Mouse (Mus musculus) embryonic facial prominence, embryonic 14.5 days (tissue): ENCODE data around the gene Kiss1r. TPM values are rescaled to one million over a fixed set of nuclear protein-coding genes. Genes with fewer than 3 reads are reported as not detected.

Experiments used
- polyA plus RNA-seq: library from polyadenylated mRNA; unstranded; fragments of >200 nt; fragmentation: Nextera tagmentation; extraction: Ambion mirVana; gene quantifications from 2 replicates; pipeline ENCODE4 v1.2.1, GENCODE M21; 2014

Gene Kiss1r
- polyA plus RNA-seq, 1 experiment from 2014 or later, result 0.56 TPM

Other genes with a start within 250 kb of the Kiss1r start
- 58.7 and 65.3 TPM in 2 replicates for gene Tpgs1, start 247.6 kb upstream of the Kiss1r start, polyA plus RNA-seq
- 106 TPM in 2 replicates for gene Cdc34, start 234.8 kb upstream of the Kiss1r start, polyA plus RNA-seq
- gene Gzmm, start 228.0 kb upstream of the Kiss1r start, polyA plus RNA-seq, result 0.31 and 0.51 TPM in 2 replicates
- gene Bsg, start 212.5 kb upstream of the Kiss1r start, polyA plus RNA-seq, result 846 and 847 TPM in 2 replicates
- 0.15 and 0.20 TPM in 2 replicates for gene Hcn2, start 200.3 kb upstream of the Kiss1r start, polyA plus RNA-seq
- gene Polrmt, start 170.4 kb upstream of the Kiss1r start, polyA plus RNA-seq, result 32.5 and 33.6 TPM in 2 replicates
- gene Fgf22, start 161.9 kb upstream of the Kiss1r start, polyA plus RNA-seq, result 0.35 and 0.38 TPM in 2 replicates
- 77.5 and 78.9 TPM in 2 replicates for gene Rnf126, start 150.0 kb upstream of the Kiss1r start, polyA plus RNA-seq
- gene Fstl3, start 139.7 kb upstream of the Kiss1r start, polyA plus RNA-seq, result 8.3 and 10.7 TPM in 2 replicates
- 0.16 TPM in 1 of 2 replicates, not detected in the other for gene Prss57, start 126.0 kb upstream of the Kiss1r start, polyA plus RNA-seq
- gene Palm, start 123.4 kb upstream of the Kiss1r start, polyA plus RNA-seq, result 62.5 and 75.4 TPM in 2 replicates
- 2.3 and 3.9 TPM in 2 replicates for gene Misp, start 96.0 kb upstream of the Kiss1r start, polyA plus RNA-seq
- gene Ptbp1, start 62.5 kb upstream of the Kiss1r start, polyA plus RNA-seq, result 198 and 254 TPM in 2 replicates
- 4.1 and 6.7 TPM in 2 replicates for gene Prtn3, start 42.5 kb upstream of the Kiss1r start, polyA plus RNA-seq
- 32.4 and 50.2 TPM in 2 replicates for gene Plppr3, start 42.3 kb upstream of the Kiss1r start, polyA plus RNA-seq
- 0.64 and 2.0 TPM in 2 replicates for gene Elane, start 30.7 kb upstream of the Kiss1r start, polyA plus RNA-seq
- 0.22 TPM in 1 of 2 replicates, not detected in the other for gene Cfd, start 26.1 kb upstream of the Kiss1r start, polyA plus RNA-seq
- gene Med16, start 8.0 kb upstream of the Kiss1r start, polyA plus RNA-seq, result 33.7 and 40.2 TPM in 2 replicates
- gene Gm26602, start 6.1 kb upstream of the Kiss1r start, polyA plus RNA-seq, result 4.1 and 6.7 TPM in 2 replicates
- 114 and 124 TPM in 2 replicates for gene R3hdm4, start 4.2 kb downstream of the Kiss1r start, polyA plus RNA-seq
- 3.1 and 3.5 TPM in 2 replicates for gene Arid3a, start 10.1 kb downstream of the Kiss1r start, polyA plus RNA-seq
- gene Wdr18, start 43.2 kb downstream of the Kiss1r start, polyA plus RNA-seq, result 97.4 and 100 TPM in 2 replicates
- gene Grin3b, start 53.7 kb downstream of the Kiss1r start, polyA plus RNA-seq, result 0.37 and 0.56 TPM in 2 replicates
- 20.6 and 22.3 TPM in 2 replicates for gene Tmem259, start 67.4 kb downstream of the Kiss1r start, polyA plus RNA-seq
- 293 and 304 TPM in 2 replicates for gene Cnn2, start 71.6 kb downstream of the Kiss1r start, polyA plus RNA-seq
- 2.5 and 2.8 TPM in 2 replicates for gene Abca7, start 79.5 kb downstream of the Kiss1r start, polyA plus RNA-seq
- gene Arhgap45, start 99.7 kb downstream of the Kiss1r start, polyA plus RNA-seq, result 4.4 and 6.4 TPM in 2 replicates
- 207 and 227 TPM in 2 replicates for gene Polr2e, start 122.8 kb downstream of the Kiss1r start, polyA plus RNA-seq
- 505 and 517 TPM in 2 replicates for gene Gpx4, start 130.2 kb downstream of the Kiss1r start, polyA plus RNA-seq
- gene Sbno2, start 188.6 kb downstream of the Kiss1r start, polyA plus RNA-seq, result 12.8 and 14.1 TPM in 2 replicates
- 32.6 and 32.7 TPM in 2 replicates for gene Stk11, start 198.8 kb downstream of the Kiss1r start, polyA plus RNA-seq
- gene Atp5d, start 221.7 kb downstream of the Kiss1r start, polyA plus RNA-seq, result 474 and 475 TPM in 2 replicates
- gene Cbarp, start 223.9 kb downstream of the Kiss1r start, polyA plus RNA-seq, result 7.3 and 9.0 TPM in 2 replicates
- gene Midn, start 231.3 kb downstream of the Kiss1r start, polyA plus RNA-seq, result 34.2 and 37.0 TPM in 2 replicates
- gene Cirbp, start 249.0 kb downstream of the Kiss1r start, polyA plus RNA-seq, result 59.7 and 88.3 TPM in 2 replicates